Mouse (Mus musculus) cerebellum, adult 2 months (tissue): ENCODE results near the gene Asb8. TPM values are rescaled to one million over a fixed set of nuclear protein-coding genes. Genes with fewer than 3 reads are reported as not detected.

Experiments used
- DNase-seq, 2 experiments: peaks; one replicate each; pipeline ENCODE4 v3.0.0; 2021
- H3K27ac ChIP-seq: fragments of 200-500 bp; 2 replicates; pipeline ENCODE4 v1.5.1; 2012; ENCODE audit warnings: low read length, control low read depth, inconsistent platforms; ENCODE audit not compliant: insufficient read depth
- H3K27me3 ChIP-seq: fragments of 200-500 bp; 2 replicates; pipeline ENCODE4 v1.6.1; 2012; ENCODE audit warnings: inconsistent platforms, mild to moderate bottlenecking, low read length, moderate library complexity; ENCODE audit not compliant: control insufficient read depth, insufficient read depth
- H3K4me1 ChIP-seq: fragments of 200-500 bp; 2 replicates; pipeline ENCODE4 v1.6.1; 2011; ENCODE audit warnings: low read length; ENCODE audit not compliant: control insufficient read depth, insufficient read depth
- H3K4me3 ChIP-seq: fragments of 200-500 bp; replicated peaks from 2 replicates; pipeline ENCODE3; 2011; ENCODE audit warnings: mild to moderate bottlenecking, low read depth, low read length, control low read depth; ENCODE audit not compliant: insufficient read depth
- CTCF ChIP-seq: fragments of 200-500 bp; IDR thresholded peaks from 2 replicates; pipeline ENCODE4 v1.5.1; 2011; ENCODE audit warnings: low read depth, mild to moderate bottlenecking, control low read depth, low read length, moderate library complexity, borderline replicate concordance; ENCODE audit not compliant: insufficient read depth
- POLR2A ChIP-seq: fragments of 200-500 bp; IDR thresholded peaks from 2 replicates; pipeline ENCODE4 v1.6.1; 2011; ENCODE audit warnings: low read length, control low read depth, borderline replicate concordance; ENCODE audit not compliant: insufficient read depth
- WGBS: fragments of 180-500 bp; shearing (Covaris S2); methylation state at CpG from one replicate; pipeline ENCODE4 v1.1.7; 2018; 5-methylcytosine and 5-hydroxymethylcytosine counted together
- polyA plus RNA-seq: library from polyadenylated mRNA; depleted of rRNA; stranded (reverse); fragments of >200 nt; gene quantifications from 2 replicates; pipeline ENCODE4 v1.2.3, GENCODE M21; 2012

Gene Asb8
- polyA plus RNA-seq, 1 experiment = 88.3 TPM

- Histone ChIP-seq H3K27ac (peak overlapping the region; percentile 67; the same call in 1 of the 2 replicates), H3K4me1 (peaks cover 3% of the 10 kb centered on the region; the same call in 1 of the 2 replicates), H3K4me3 (peak overlapping the region; percentile 97), H3K27me3 (no peaks in the 10 kb centered on the region)
- 1% methylated on average over 69 of the region's 69 CpGs for WGBS
- TF ChIP-seq POLR2A (peak; percentile 88), CTCF (no peak)
- DNase-seq = peak; percentile 93 to 94
Observed at GRCm38 (mm10) chr15:98167645-98168621, 2.5 kb upstream of the Asb8 start.

DNA sequence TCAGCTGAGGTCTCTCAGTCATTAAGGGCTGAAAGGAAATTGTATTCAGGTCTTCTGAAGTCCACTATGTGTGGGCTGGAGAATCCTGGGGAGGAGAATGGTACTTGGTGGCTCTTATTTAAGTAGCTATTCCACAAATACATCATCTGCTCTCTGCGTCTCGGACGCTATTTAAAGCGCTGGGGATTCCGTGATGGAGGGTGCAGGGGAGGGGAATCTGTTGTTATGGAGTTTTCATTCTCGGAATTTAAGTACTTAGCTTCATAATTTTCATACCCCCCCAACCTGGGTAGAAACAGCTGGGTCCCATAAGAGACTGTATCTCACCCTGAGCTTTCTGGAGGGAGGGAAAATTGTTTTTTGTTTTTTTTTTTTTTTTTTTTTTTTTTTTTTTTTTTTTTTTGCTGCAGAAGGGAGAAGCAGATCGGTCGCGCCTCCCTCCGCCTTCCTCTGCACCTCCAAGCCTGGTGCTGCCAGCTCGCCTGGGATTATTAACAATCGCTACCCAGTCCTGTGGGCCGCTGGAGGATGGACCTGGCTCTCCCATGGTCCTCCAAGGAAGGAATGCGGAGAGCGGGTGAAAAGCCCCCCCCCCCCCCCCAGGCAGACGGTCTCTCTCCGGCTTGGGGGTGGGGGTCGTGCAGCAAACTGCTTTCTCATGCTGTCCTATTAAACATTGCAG lies 1.7 kb upstream of the Asb8 start, which contains the start of gene Ccdc184:
Gene Ccdc184 (plus strand): TSS at position 196 of the 682 bp plus-strand sequence.
- peaks cover 3% of the 10 kb centered on the region; the same call in 1 of the 2 replicates for H3K4me1 ChIP-seq
- H3K4me3 ChIP-seq = peak within 1 kb of the TSS; percentile 97
- peak within 1 kb of the TSS; percentile 67; the same call in 1 of the 2 replicates for H3K27ac ChIP-seq
- DNase-seq = peak in 1 of 2 experiments; percentile 35
- no peaks in the 10 kb centered on the region for H3K27me3 ChIP-seq
- no peak for TF ChIP-seq POLR2A
- TF ChIP-seq CTCF = no peak
- WGBS = under 1% methylated on average over 18 of the region's 18 CpGs

DNA sequence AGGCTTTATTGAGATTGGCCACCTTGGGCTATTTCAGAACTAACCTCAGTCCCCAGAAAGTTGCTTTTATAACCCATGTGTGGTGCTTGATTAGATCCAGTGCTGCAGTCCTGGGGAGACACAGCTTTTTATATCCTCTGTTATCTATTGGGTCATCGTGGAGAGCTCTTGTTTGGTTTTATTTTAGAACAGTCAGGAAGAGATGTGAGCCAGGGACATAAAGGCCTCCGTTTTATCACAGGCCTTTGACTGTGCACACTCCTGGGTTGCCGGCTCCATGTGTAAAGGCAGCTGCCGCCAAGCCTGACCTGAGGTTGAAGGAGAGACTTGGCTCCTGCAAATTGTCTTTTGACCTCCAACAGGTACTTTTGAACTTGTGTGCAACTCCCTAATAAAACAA lies 2.9 kb downstream of the Asb8 start:
- TF ChIP-seq POLR2A = no peak
- TF ChIP-seq CTCF = no peak
- Histone ChIP-seq H3K27me3 (no peaks in the 10 kb centered on the region), H3K4me3 (no peak overlapping the region), H3K4me1 (no peaks in the 10 kb centered on the region), H3K27ac (no peak overlapping the region)
- no peak for DNase-seq
- WGBS = 69% methylated on average over 4 of the region's 4 CpGs

GRCm38 (mm10) chr15:98161026-98161805 lies 4.2 kb downstream of the Asb8 start:
- TF ChIP-seq POLR2A (no peak), CTCF (no peak)
- Histone ChIP-seq H3K27me3 (no peaks in the 10 kb centered on the region), H3K27ac (no peak overlapping the region), H3K4me1 (no peaks in the 10 kb centered on the region), H3K4me3 (no peak overlapping the region)
- WGBS = 50% methylated on average over 19 of the region's 19 CpGs
- no peak for DNase-seq

DNA sequence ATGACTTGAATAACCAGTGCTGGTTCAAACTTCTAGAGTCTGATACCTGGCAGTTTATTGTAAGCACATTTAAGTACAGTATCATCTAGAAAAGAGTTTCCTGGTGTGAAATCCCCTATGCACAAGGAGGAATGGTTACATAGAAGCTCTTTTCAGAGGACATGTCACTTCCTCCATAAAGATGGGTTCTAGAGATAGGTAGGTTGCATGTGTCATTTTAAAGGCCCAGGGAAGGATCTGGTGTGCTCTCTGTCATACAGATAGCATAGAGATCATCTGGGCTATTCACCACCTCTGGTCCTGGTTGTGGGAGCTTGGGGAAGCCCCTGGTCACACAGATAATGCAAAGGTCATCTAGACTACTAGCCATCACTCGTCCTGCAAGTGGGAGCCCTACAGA lies 8.2 kb downstream of the Asb8 start:
- Histone ChIP-seq H3K27me3 (no peaks in the 10 kb centered on the region), H3K4me3 (no peak overlapping the region), H3K4me1 (no peaks in the 10 kb centered on the region), H3K27ac (no peak overlapping the region)
- no peak for DNase-seq
- 78% methylated on average over 1 of the region's 1 CpGs for WGBS
- TF ChIP-seq CTCF (no peak), POLR2A (no peak)

GRCm38 (mm10) chr15:98155944-98156343 lies 9.5 kb downstream of the Asb8 start:
- Histone ChIP-seq H3K27me3 (no peaks in the 10 kb centered on the region), H3K4me3 (no peak overlapping the region), H3K27ac (no peak overlapping the region), H3K4me1 (no peaks in the 10 kb centered on the region)
- WGBS = 79% methylated on average over 4 of the region's 4 CpGs
- TF ChIP-seq CTCF = no peak
- no peak for DNase-seq

DNA sequence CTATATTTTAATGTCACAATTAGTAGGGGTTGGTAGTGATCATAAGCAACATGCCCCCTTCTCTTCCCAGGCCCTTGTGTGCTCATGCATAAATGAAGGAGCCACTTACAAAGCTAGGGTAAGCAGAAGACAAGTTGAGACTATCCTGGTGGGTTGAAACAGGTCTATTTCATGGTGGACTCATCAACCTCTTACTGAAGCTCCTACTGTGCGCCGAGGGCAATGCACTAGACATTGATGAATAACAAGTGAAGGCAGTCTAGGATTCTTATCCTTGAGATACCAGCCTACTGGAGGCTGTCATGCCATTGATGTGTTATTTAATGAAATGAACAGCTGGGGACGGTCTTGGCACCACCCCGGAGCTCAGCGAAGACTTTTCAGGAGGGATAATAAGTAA lies 10.2 kb downstream of the Asb8 start:
- H3K4me1 ChIP-seq = no peaks in the 10 kb centered on the region
- DNase-seq = no peak
- H3K27ac ChIP-seq = no peak overlapping the region
- H3K4me3 ChIP-seq = no peak overlapping the region
- no peaks in the 10 kb centered on the region for H3K27me3 ChIP-seq
- TF ChIP-seq POLR2A (no peak), CTCF (no peak)
- WGBS = 76% methylated on average over 5 of the region's 5 CpGs
